Mouse (Mus musculus): ENCODE results near the gene Klhl5.

DNA sequence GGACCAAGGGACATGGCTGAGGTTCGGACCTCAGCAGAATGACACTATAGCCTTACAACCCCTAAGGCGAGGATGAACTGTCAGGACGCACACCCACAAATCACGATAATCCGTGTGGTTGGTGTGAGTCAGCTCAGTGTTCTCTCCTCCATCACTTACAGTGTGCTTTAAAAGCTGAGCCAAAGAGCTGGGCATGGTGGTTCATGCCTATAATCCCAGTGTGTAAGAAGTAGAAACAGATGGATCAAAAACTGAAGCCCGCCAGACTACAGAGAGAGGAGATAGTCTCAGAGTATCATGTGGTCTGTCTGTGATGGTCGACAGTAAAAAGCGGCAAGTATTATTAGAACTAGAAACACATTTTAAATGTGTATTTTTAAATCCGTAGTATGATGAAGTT, 71.1 kb downstream of the Klhl5 start:
- TF ChIP-seq POLR2A (IDR thresholded peaks at IDR 0.05; ENCODE audit: insufficient read length, low read depth) (no peak), TCF12 (IDR thresholded peaks at IDR 0.05; ENCODE audit: insufficient read depth, poor library complexity, severe bottlenecking) (no peak), POLR2AphosphoS2 (IDR thresholded peaks at IDR 0.05; ENCODE audit: insufficient read length, low read depth) (no peak), MAX (IDR thresholded peaks at IDR 0.05; ENCODE audit: low read depth) (no peak), E2F4 (IDR thresholded peaks at IDR 0.05; ENCODE audit: insufficient read depth) (no peak), MYOD1 (IDR thresholded peaks at IDR 0.05; ENCODE audit: control insufficient read depth in 1 of 3, insufficient read length in 2 of 3, low read depth in 2 of 3) (no peak), USF1 (IDR thresholded peaks at IDR 0.05; ENCODE audit: low read depth) (no peak), REST (IDR thresholded peaks at IDR 0.05; ENCODE audit: insufficient read depth, insufficient read length) (no peak)
